ENCODE assay signal across 14 mouse cellular contexts in genomic region chr13:34248107-34248506, GRCm38 (mm10).
DNase-seq lines count a peak whose midpoint lies in the region; ATAC-seq and TF ChIP-seq lines count a peak whose summit lies in the region.
"Had no signal": no experiment of that assay in that cellular context is flagged by ENCODE, and none has a peak within 500 bp of the region (broad histone marks: within the 10 kb centered on the region; RNA-seq: fewer than 3 reads in every experiment).

No protein-coding gene starts in this region.

- 0 out of 2 replicates have a peak overlapping the region, but pooled peaks have one; percentile 24 for H3K27ac ChIP-seq in gastrocnemius, adult 2 months
- peak overlapping the region; percentile 91 for H3K27ac ChIP-seq in embryonic facial prominence, embryonic 10.5 days (replicated peaks)
- peak overlapping the region; percentile 93 for H3K27ac ChIP-seq in hindbrain, embryonic 12.5 days
- peak overlapping the region; percentile 85 for H3K27ac ChIP-seq in midbrain, embryonic 14.5 days (replicated peaks; ENCODE audit: low read depth, low read length)
- H3K27ac ChIP-seq: kidney, postnatal 0 days had no signal

- intact Hi-C loops in gastrocnemius, adult 2 months (cut with DNase I): no loop called here
- intact Hi-C loops in gastrocnemius, postnatal 36 days (cut with DNase I): no loop called here
- intact Hi-C loops in heart, postnatal 36 days (cut with DNase I): no loop called here

- no peaks in the 10 kb centered on the region for H3K36me3 ChIP-seq in embryonic facial prominence, embryonic 10.5 days (replicated peaks)
- H3K36me3 ChIP-seq in hindbrain, embryonic 12.5 days: no peaks in the 10 kb centered on the region
- H3K36me3 ChIP-seq in midbrain, embryonic 14.5 days (ENCODE audit: control insufficient read depth, insufficient read depth, low read length): no peaks in the 10 kb centered on the region
- H3K36me3 ChIP-seq: embryonic facial prominence, embryonic 13.5 days had no signal

- no peak overlapping the region for H3K4me2 ChIP-seq in hindbrain, embryonic 12.5 days (replicated peaks)
- H3K4me2 ChIP-seq in midbrain, embryonic 14.5 days (ENCODE audit: low read length): 0 out of 2 replicates have a peak overlapping the region, but pooled peaks have one; percentile 2
- H3K4me2 ChIP-seq: embryonic facial prominence, embryonic 13.5 days had no signal

- TF ChIP-seq CTCF in gastrocnemius, adult 2 months (IDR thresholded peaks at IDR 0.05): no peak

- H3K4me3 ChIP-seq in gastrocnemius, adult 2 months: no peak overlapping the region
- H3K4me3 ChIP-seq in embryonic facial prominence, embryonic 10.5 days: no peak overlapping the region
- H3K4me3 ChIP-seq in hindbrain, embryonic 12.5 days: no peak overlapping the region
- H3K4me3 ChIP-seq in midbrain, embryonic 14.5 days (replicated peaks; ENCODE audit: low read depth, low read length): no peak overlapping the region
- H3K4me3 ChIP-seq: embryonic facial prominence, embryonic 13.5 days had no signal

- no peak for ATAC-seq in hindbrain, embryonic 12.5 days (ENCODE audit: low FRiP score)
- ATAC-seq in midbrain, embryonic 14.5 days (ENCODE audit: low FRiP score, low TSS enrichment): no peak
- no peak for ATAC-seq in megakaryocyte-erythroid progenitor cell, adult 5-6 weeks (replicated peaks; ENCODE audit: low FRiP score, low TSS enrichment, poor library complexity, severe bottlenecking)

- H3K27me3 ChIP-seq in embryonic facial prominence, embryonic 10.5 days (replicated peaks; ENCODE audit: low read depth, poor library complexity, severe bottlenecking): peaks cover 26% of the 10 kb centered on the region
- no peaks in the 10 kb centered on the region for H3K27me3 ChIP-seq in hindbrain, embryonic 12.5 days
- no peaks in the 10 kb centered on the region for H3K27me3 ChIP-seq in midbrain, embryonic 14.5 days (ENCODE audit: control insufficient read depth, insufficient read depth, low read length)
- H3K27me3 ChIP-seq: embryonic facial prominence, embryonic 13.5 days had no signal

- DNase-seq in gastrocnemius, adult 2 months: no peak
- no peak for DNase-seq in gastrocnemius, postnatal 36 days
- DNase-seq in embryonic facial prominence, embryonic 10.5 days (ENCODE audit: low spot score): no peak
- peak; percentile 55 for DNase-seq in midbrain, embryonic 14.5 days
- no peak for DNase-seq in right cerebral cortex, adult 2 months (ENCODE audit: low spot score in 2 of 2)
- no peak for DNase-seq in heart, postnatal 36 days
- DNase-seq: gastrocnemius, postnatal 14 days; heart, postnatal 4 days; spleen, adult 18-20 months had no signal

- WGBS in embryonic facial prominence, embryonic 10.5 days: 14% methylated on average over 6 of the region's 6 CpGs
- 5% methylated on average over 6 of the region's 6 CpGs for WGBS in hindbrain, embryonic 12.5 days
- 4% methylated on average over 6 of the region's 6 CpGs for WGBS in midbrain, embryonic 14.5 days

- H3K4me1 ChIP-seq in embryonic facial prominence, embryonic 10.5 days: peaks cover 47% of the 10 kb centered on the region
- H3K4me1 ChIP-seq in hindbrain, embryonic 12.5 days: peaks cover 50% of the 10 kb centered on the region
- H3K4me1 ChIP-seq in midbrain, embryonic 14.5 days (ENCODE audit: control insufficient read depth, insufficient read depth, low read length): peaks cover 39% of the 10 kb centered on the region

- no peaks in the 10 kb centered on the region for H3K9me3 ChIP-seq in embryonic facial prominence, embryonic 10.5 days
- no peaks in the 10 kb centered on the region for H3K9me3 ChIP-seq in hindbrain, embryonic 12.5 days (replicated peaks)
- no peaks in the 10 kb centered on the region for H3K9me3 ChIP-seq in midbrain, embryonic 14.5 days (ENCODE audit: control insufficient read depth, low read length)
- H3K9me3 ChIP-seq: embryonic facial prominence, embryonic 13.5 days; G1E had no signal

- no peak overlapping the region for H3K9ac ChIP-seq in hindbrain, embryonic 12.5 days
- H3K9ac ChIP-seq in midbrain, embryonic 14.5 days (replicated peaks; ENCODE audit: low read length): peak overlapping the region; percentile 24; the same call in 1 of the 2 replicates

Comparison
In these comparisons a context has a peak if more than half of its experiments do, and no peak if none do; other contexts are left out.
1. H3K27ac ChIP-seq: peak in every context shown above with its lines; median percentile 93 in hindbrain, embryonic 12.5 days; 91 in embryonic facial prominence, embryonic 10.5 days; 85 in midbrain, embryonic 14.5 days; 24 in gastrocnemius, adult 2 months.